Comparison of ENCODE assay signal across 10 mouse cellular contexts in the genomic region with DNA sequence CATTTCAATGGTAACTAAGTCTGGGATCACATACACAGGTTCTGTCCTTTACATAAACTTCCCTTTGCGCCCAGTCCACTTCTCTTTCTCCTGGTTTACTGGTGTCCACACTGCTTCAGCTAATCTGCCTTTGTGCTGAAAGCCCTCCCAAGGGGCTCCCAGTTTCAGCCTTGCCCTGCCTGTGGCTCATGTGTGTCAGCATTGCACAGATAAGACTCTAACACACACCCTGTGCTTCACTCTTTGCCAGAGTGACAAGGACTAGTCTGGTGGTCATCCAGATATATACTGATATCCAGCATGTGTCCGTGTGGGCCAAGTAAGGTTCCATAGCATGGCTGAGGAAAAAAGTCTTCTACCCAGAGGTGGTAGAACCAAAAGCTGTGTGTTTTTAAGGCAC. TPM values are rescaled to one million over a fixed set of nuclear protein-coding genes. Genes with fewer than 3 reads are reported as not detected.
DNase-seq lines count a peak whose midpoint lies in the region; ATAC-seq lines count a peak whose summit lies in the region.
"Had no signal": no experiment of that assay in that cellular context is flagged by ENCODE, and none has a peak within 500 bp of the region (broad histone marks: within the 10 kb centered on the region; RNA-seq: fewer than 3 reads in every experiment).

No protein-coding gene starts in this region.

- H3K36me3 ChIP-seq in kidney, embryonic 15.5 days = no peaks in the 10 kb centered on the region
- H3K36me3 ChIP-seq in embryonic facial prominence, embryonic 12.5 days = no peaks in the 10 kb centered on the region
- H3K36me3 ChIP-seq in hindbrain, embryonic 14.5 days (replicated peaks; ENCODE audit: control insufficient read depth, insufficient read depth) = no peaks in the 10 kb centered on the region
- H3K36me3 ChIP-seq in megakaryocyte, embryonic 14.5 days (replicated peaks; ENCODE audit: low read length) = peaks cover 2% of the 10 kb centered on the region
- H3K36me3 ChIP-seq: forebrain, embryonic 12.5 days; midbrain, embryonic 12.5 days had no signal

- H3K4me1 ChIP-seq in kidney, embryonic 15.5 days = peaks cover 41% of the 10 kb centered on the region
- H3K4me1 ChIP-seq in embryonic facial prominence, embryonic 12.5 days = peaks cover 26% of the 10 kb centered on the region
- H3K4me1 ChIP-seq in hindbrain, embryonic 14.5 days (replicated peaks; ENCODE audit: control insufficient read depth, insufficient read depth, low read length) = peaks cover 15% of the 10 kb centered on the region
- peaks cover 53% of the 10 kb centered on the region for H3K4me1 ChIP-seq in megakaryocyte, embryonic 14.5 days

- H3K4me2 ChIP-seq in kidney, embryonic 15.5 days = no peak overlapping the region
- H3K4me2 ChIP-seq in embryonic facial prominence, embryonic 12.5 days (replicated peaks) = no peak overlapping the region
- no peak overlapping the region for H3K4me2 ChIP-seq in hindbrain, embryonic 14.5 days (replicated peaks)
- H3K4me2 ChIP-seq: forebrain, embryonic 12.5 days; midbrain, embryonic 12.5 days had no signal

- ATAC-seq in kidney, embryonic 15.5 days (replicated peaks; ENCODE audit: low FRiP score) = no peak
- ATAC-seq in embryonic facial prominence, embryonic 12.5 days (ENCODE audit: insufficient number of reproducible peaks, insufficient read depth, low FRiP score, low TSS enrichment) = no peak
- no peak for ATAC-seq in hindbrain, embryonic 14.5 days (ENCODE audit: low FRiP score)

- no peak overlapping the region for H3K4me3 ChIP-seq in kidney, embryonic 15.5 days (replicated peaks)
- no peak overlapping the region for H3K4me3 ChIP-seq in embryonic facial prominence, embryonic 12.5 days
- H3K4me3 ChIP-seq in hindbrain, embryonic 14.5 days (replicated peaks; ENCODE audit: low read length) = no peak overlapping the region
- peak overlapping the region; percentile 84 for H3K4me3 ChIP-seq in megakaryocyte, embryonic 14.5 days (replicated peaks)
- H3K4me3 ChIP-seq: forebrain, embryonic 12.5 days; midbrain, embryonic 12.5 days had no signal

- 65% methylated on average over 2 of the region's 2 CpGs for WGBS in kidney, embryonic 15.5 days
- WGBS in embryonic facial prominence, embryonic 12.5 days = 55% methylated on average over 2 of the region's 2 CpGs
- 47% methylated on average over 2 of the region's 2 CpGs for WGBS in hindbrain, embryonic 14.5 days

- no peaks in the 10 kb centered on the region for H3K27me3 ChIP-seq in kidney, embryonic 15.5 days
- no peaks in the 10 kb centered on the region for H3K27me3 ChIP-seq in embryonic facial prominence, embryonic 12.5 days
- no peaks in the 10 kb centered on the region for H3K27me3 ChIP-seq in hindbrain, embryonic 14.5 days (ENCODE audit: control insufficient read depth, insufficient read depth, low read length)
- H3K27me3 ChIP-seq in megakaryocyte, embryonic 14.5 days (replicated peaks) = peaks cover 37% of the 10 kb centered on the region
- H3K27me3 ChIP-seq: midbrain, embryonic 12.5 days had no signal

- no peak for DNase-seq in kidney, adult 8-10 months
- no peak for DNase-seq in hindbrain, embryonic 14.5 days (ENCODE audit: low spot score)
- DNase-seq in right cerebral cortex, postnatal 36 days (ENCODE audit: low spot score in 2 of 2) = no peak
- no peak for DNase-seq in spleen, postnatal 14 days (ENCODE audit: low spot score in 2 of 2)
- no peak for DNase-seq in adrenal gland, postnatal 25 days

- H3K9me3 ChIP-seq in kidney, embryonic 15.5 days (replicated peaks) = no peaks in the 10 kb centered on the region
- no peaks in the 10 kb centered on the region for H3K9me3 ChIP-seq in embryonic facial prominence, embryonic 12.5 days
- H3K9me3 ChIP-seq in hindbrain, embryonic 14.5 days (ENCODE audit: control insufficient read depth, low read length) = no peaks in the 10 kb centered on the region
- H3K9me3 ChIP-seq in megakaryocyte, embryonic 14.5 days = peaks cover 16% of the 10 kb centered on the region
- H3K9me3 ChIP-seq: forebrain, embryonic 12.5 days; midbrain, embryonic 12.5 days had no signal

- no peak overlapping the region for H3K9ac ChIP-seq in kidney, embryonic 15.5 days
- H3K9ac ChIP-seq in embryonic facial prominence, embryonic 12.5 days = no peak overlapping the region
- H3K9ac ChIP-seq in hindbrain, embryonic 14.5 days = no peak overlapping the region
- H3K9ac ChIP-seq: forebrain, embryonic 12.5 days; midbrain, embryonic 12.5 days had no signal

- peak overlapping the region; percentile 89 for H3K27ac ChIP-seq in kidney, embryonic 15.5 days
- peak overlapping the region; percentile 41; the same call in 1 of the 2 replicates for H3K27ac ChIP-seq in embryonic facial prominence, embryonic 12.5 days
- H3K27ac ChIP-seq in hindbrain, embryonic 14.5 days = 0 out of 2 replicates have a peak overlapping the region, but pooled peaks have one; percentile 72
- H3K27ac ChIP-seq: forebrain, embryonic 12.5 days had no signal

RNA-seq across cellular contexts. Expression of a gene that starts 14.7 kb away (rescaled TPM):
- 0.31 and 0.51 TPM in 2 replicates for polyA plus RNA-seq in kidney, embryonic 15.5 days (2015; fragmentation: Nextera tagmentation; extraction: Ambion mirVana)
- polyA plus RNA-seq in embryonic facial prominence, embryonic 12.5 days (2016; fragmentation: Nextera tagmentation; extraction: Ambion mirVana) = 3.0 and 3.3 TPM in 2 replicates
- 0.10 and 0.40 TPM in 2 replicates for polyA plus RNA-seq in hindbrain, embryonic 14.5 days (2014; fragmentation: Nextera tagmentation; extraction: Ambion mirVana)
- polyA plus RNA-seq in megakaryocyte, embryonic 14.5 days (2012; ENCODE audit: insufficient read depth, low replicate concordance) = 0.34 TPM in 1 of 2 replicates, not detected in the other
- total RNA-seq in adrenal gland, postnatal 25 days (2021) = 0.39 TPM in 1 of 2 replicates, not detected in the other
- polyA plus RNA-seq: forebrain, embryonic 12.5 days had no signal
